Mouse (Mus musculus) MEL (cell line): ENCODE measurements at regions not wholly inside any gene's neighbourhood (a gene's known extent, or its start where the extent isn't known, plus 50 kb on each side); places are given as distances from the start of the nearest gene placed in this dataset.

Source experiments
- CTCF ChIP-seq, 3 experiments: IDR thresholded peaks in 2 of 3; conservative IDR thresholded peaks in 1 of 3; 2 replicates each; pipeline ENCODE4 v1.5.1; 2011 to 2012; ENCODE audit warnings: low read length in 3 of 3, low read depth in 2 of 3, mild to moderate bottlenecking in 2 of 3, improper control_type of control experiment in 1 of 3, inconsistent platforms in 1 of 3, mixed read lengths in 1 of 3, moderate library complexity in 1 of 3; ENCODE audit not compliant: control insufficient read depth in 1 of 3, insufficient read depth in 1 of 3, poor library complexity in 1 of 3, severe bottlenecking in 1 of 3
- RAD21 ChIP-seq: IDR thresholded peaks from 2 replicates; pipeline ENCODE4 v1.6.1; 2011; ENCODE audit warnings: mild to moderate bottlenecking, low read depth, low read length, improper control_type of control experiment
- SMC3 ChIP-seq: IDR thresholded peaks from 2 replicates; pipeline ENCODE4 v1.6.1; 2011; ENCODE audit warnings: low read depth, low read length, improper control_type of control experiment
- TBP ChIP-seq: IDR thresholded peaks from 2 replicates; pipeline ENCODE4 v1.8.0; 2011; ENCODE audit warnings: low read depth, low read length, improper control_type of control experiment

DNA sequence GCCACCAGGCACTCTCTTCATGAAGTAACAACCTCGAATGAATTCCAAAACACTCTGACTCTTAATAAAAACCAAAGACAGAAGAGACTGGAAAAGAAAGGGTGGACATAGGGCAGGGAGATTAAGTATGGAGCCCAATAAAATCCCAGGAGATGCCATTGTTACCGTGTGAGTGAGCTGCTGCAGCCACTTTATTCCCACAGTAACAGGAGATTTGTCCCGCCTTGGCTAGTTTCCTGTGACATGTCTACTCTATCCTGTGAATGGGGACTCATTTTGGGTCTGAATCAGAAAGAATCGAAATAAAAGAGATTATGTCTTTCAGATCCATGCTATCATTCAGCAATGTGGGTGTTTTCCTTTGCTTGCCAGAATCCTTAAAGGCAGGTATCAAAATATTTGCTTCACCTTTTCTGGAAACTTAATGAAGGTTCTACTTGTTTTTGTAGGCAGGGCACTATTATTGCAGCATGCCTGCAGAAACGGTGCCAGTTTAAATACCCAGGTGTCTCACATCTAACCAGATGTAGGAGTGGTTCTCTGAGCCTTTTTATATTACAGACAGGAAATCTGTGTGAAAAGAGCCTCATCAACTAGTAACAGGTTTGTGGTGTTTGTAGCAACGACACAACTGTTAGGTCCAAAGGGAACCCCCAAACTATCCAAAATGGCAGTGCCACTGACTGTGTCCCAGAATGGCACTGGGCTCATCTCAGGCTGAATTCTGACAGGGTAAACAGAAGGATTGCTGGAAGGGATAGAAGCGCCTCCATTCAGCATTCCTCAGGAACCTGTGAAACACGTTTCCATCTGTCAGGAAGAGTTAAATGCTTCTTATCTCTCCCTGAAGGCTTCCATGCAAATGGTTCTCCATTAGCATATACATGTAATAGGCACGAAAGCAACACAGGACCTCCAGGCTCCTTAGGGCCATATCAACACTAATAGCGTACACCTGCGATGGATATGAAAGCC is 55.5 kb upstream of the Chd2 start:
- TF ChIP-seq SMC3 (no peak), TBP (no peak), RAD21 (no peak), CTCF (IDR thresholded peaks at IDR 0.05 in 2 of 3, conservative IDR thresholded peaks at IDR 0.05 in 1 of 3; ENCODE audit: control insufficient read depth in 1 of 3, insufficient read depth in 1 of 3, low read depth in 2 of 3, low read length in 3 of 3, poor library complexity in 1 of 3, severe bottlenecking in 1 of 3) (no peak)
